8 mouse cellular contexts compared by ENCODE assay signal in the genomic region with DNA sequence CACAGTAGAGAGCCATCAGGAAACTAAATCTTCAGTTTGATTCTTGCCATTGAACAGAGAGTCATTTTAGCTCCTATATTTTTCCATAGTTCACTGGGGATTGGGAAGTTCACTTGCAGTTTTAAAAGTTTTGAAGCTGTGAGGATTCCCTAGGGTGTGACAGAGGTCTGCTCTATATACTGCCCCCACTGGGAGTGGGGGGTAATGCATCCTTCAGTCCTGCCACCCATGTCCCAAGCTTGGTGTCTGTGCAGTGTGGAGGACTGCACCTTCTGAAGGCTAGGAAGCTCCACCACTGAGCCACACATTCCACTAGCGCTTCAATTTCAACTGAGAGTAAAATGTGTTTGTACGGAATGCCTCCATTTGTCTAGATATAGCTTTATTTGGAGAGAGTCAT. TPM values are rescaled to one million over a fixed set of nuclear protein-coding genes. Genes with fewer than 3 reads are reported as not detected.
DNase-seq lines count a peak whose midpoint lies in the region; TF ChIP-seq lines count a peak whose summit lies in the region.

No protein-coding gene starts in this region.

- DNase-seq in heart, adult 8-10 months (ENCODE audit: low spot score), result peak; percentile 1
- DNase-seq in heart, adult 11 months, result no peak
- DNase-seq in embryo, embryonic 10.5 days (ENCODE audit: low spot score), result peak; percentile 2
- DNase-seq in naive thymus-derived CD4-positive, alpha-beta T cell, adult 2 months (ENCODE audit: low read depth), result peak; percentile 34
- DNase-seq in cerebellum, postnatal 36 days, result no peak
- no peak for DNase-seq in layer of hippocampus, postnatal 10 days (ENCODE audit: low spot score in 2 of 2)
- DNase-seq in gastrocnemius, postnatal 25 days, result no peak

- no peaks in the 10 kb centered on the region for H3K27me3 ChIP-seq in E14TG2a.4 (ENCODE audit: insufficient read depth, low read length)

- H3K36me3 ChIP-seq in E14TG2a.4 (ENCODE audit: insufficient read depth, low read length), result no peaks in the 10 kb centered on the region

- H3K4me1 ChIP-seq in E14TG2a.4 (replicated peaks; ENCODE audit: low read depth, low read length), result no peaks in the 10 kb centered on the region

- TF ChIP-seq CTCF in E14TG2a.4 (conservative IDR thresholded peaks at IDR 0.05; ENCODE audit: low read length), result peak; percentile 57

- no peaks in the 10 kb centered on the region for H3K9me3 ChIP-seq in E14TG2a.4 (ENCODE audit: low read length)

- no peak overlapping the region for H3K4me3 ChIP-seq in E14TG2a.4 (replicated peaks; ENCODE audit: low read length)

RNA-seq across cellular contexts. Expression of a gene that starts 36.0 kb away (rescaled TPM):
- total RNA-seq in heart, adult 8-10 months (2022), result 1 to 10 TPM; 1.9 to 3.0 (median 2.2) TPM
- 1 to 10 TPM in 1 of 2 experiments, under 1 TPM in 1; 0.80 to 1.1 TPM for total RNA-seq in layer of hippocampus, postnatal 10 days (2021)
- under 1 TPM; 0.36 to 0.56 TPM for total RNA-seq in gastrocnemius, postnatal 25 days (2021)

RNA-seq across cellular contexts. Expression of a gene that starts 47.2 kb away (rescaled TPM):
- total RNA-seq in heart, adult 8-10 months (2022), result 10 to 100 TPM in 2 of 4 experiments, 1 to 10 TPM in 2; 7.1 to 10.8 (median 9.7) TPM
- total RNA-seq in layer of hippocampus, postnatal 10 days (2021), result 1 to 10 TPM; 3.9 to 4.4 TPM
- 1 to 10 TPM; 3.5 to 4.5 TPM for total RNA-seq in gastrocnemius, postnatal 25 days (2021)

Comparison
In these comparisons a context has a peak if more than half of its experiments do, and no peak if none do; other contexts are left out.
1. DNase-seq: peak in heart, adult 8-10 months (single experiment), embryo, embryonic 10.5 days (single experiment) and naive thymus-derived CD4-positive, alpha-beta T cell, adult 2 months (single experiment); none in heart, adult 11 months (single experiment), cerebellum, postnatal 36 days (0 of 2), layer of hippocampus, postnatal 10 days (0 of 2) and gastrocnemius, postnatal 25 days (single experiment).